Mouse (Mus musculus) mammary gland, adult 2 months (tissue): ENCODE data around the gene Cd93. TPM values are rescaled to one million over a fixed set of nuclear protein-coding genes. Genes with fewer than 3 reads are reported as not detected.

ENCODE experiments used
- polyA plus RNA-seq: library from polyadenylated mRNA; depleted of rRNA; stranded (reverse); fragments of >200 nt; gene quantifications from 2 replicates; pipeline ENCODE4 v1.2.3, GENCODE M21; 2012; ENCODE audit warnings: low replicate concordance; rRNA removed

Cd93 gene
- 16.5 and 32.2 TPM in 2 replicates for polyA plus RNA-seq

GRCm38 (mm10) chr2:148443249-148443958, at the start of gene Cd93:
Gene Cd93 (minus strand): TSS chr2:148443563.

GRCm38 (mm10) chr2:148407870-148408760, 35.2 kb downstream of the Cd93 start, which contains the start of gene Thbd:
Gene Thbd (minus strand): TSS chr2:148408188.

GRCm38 (mm10) chr2:148395131-148396051, 48.0 kb downstream of the Cd93 start, which contains the start of gene Sstr4:
Gene Sstr4 (plus strand): TSS chr2:148395344.

Other genes starting within 250 kb of the Cd93 start
- gene Sstr4, start 48.2 kb downstream of the Cd93 start, polyA plus RNA-seq: 0.56 TPM in 2 replicates
- gene Thbd, start 35.4 kb downstream of the Cd93 start, polyA plus RNA-seq: 78.8 and 88.7 TPM in 2 replicates
- 14.5 and 19.0 TPM in 2 replicates for gene Nxt1, start 229.0 kb upstream of the Cd93 start, polyA plus RNA-seq
- 11.3 and 12.8 TPM in 2 replicates for gene Gzf1, start 237.5 kb upstream of the Cd93 start, polyA plus RNA-seq